Mouse (Mus musculus) Patski (cell line): ENCODE results near the gene Cox11. TPM values are rescaled to one million over a fixed set of nuclear protein-coding genes. Genes with fewer than 3 reads are reported as not detected.

ENCODE experiments used
- ATAC-seq: fragments of 100-300 bp; one replicate; pipeline ENCODE4 v1.8.0; 2021
- CTCF ChIA-PET: fragments of 350-600 bp; sonication (Branson Sonifier 250); formaldehyde crosslinking; loops from one replicate; lab custom pipeline; 2022; ENCODE audit warnings: inconsistent platforms; lab: Charles Lee
- POLR2A ChIA-PET: fragments of 350-600 bp; sonication (Branson Sonifier 250); formaldehyde crosslinking; loops from one replicate; lab custom pipeline; 2022; ENCODE audit warnings: antibody characterized with exemption, inconsistent platforms; lab: Charles Lee
- DNase-seq: peaks from one replicate; pipeline ENCODE4 v3.0.0-alpha.2; 2011; ENCODE audit warnings: low read depth, low spot score
- H3K27me3 ChIP-seq: fragments of 371-371 bp; one replicate; pipeline ENCODE4 v1.5.1; 2021
- CTCF ChIP-seq: fragments of 100-300 bp; IDR thresholded peaks from one replicate; pipeline ENCODE4 v1.5.1; 2021
- in situ Hi-C: fragments of 300-500 bp; cut with MboI; formaldehyde crosslinking; loops from 3 replicates; pipeline ENCODE4 v1.11.1; 2018; ENCODE audit warnings: low pct_unique_long_range_greater_than_20kb, mixed read lengths
- polyA plus RNA-seq: library from polyadenylated mRNA; unstranded; gene quantifications from one replicate; pipeline ENCODE4 v1.2.3, GENCODE M21; 2021

Gene Cox11
- polyA plus RNA-seq, 1 experiment from 2014 or later, result 22.4 TPM

DNA sequence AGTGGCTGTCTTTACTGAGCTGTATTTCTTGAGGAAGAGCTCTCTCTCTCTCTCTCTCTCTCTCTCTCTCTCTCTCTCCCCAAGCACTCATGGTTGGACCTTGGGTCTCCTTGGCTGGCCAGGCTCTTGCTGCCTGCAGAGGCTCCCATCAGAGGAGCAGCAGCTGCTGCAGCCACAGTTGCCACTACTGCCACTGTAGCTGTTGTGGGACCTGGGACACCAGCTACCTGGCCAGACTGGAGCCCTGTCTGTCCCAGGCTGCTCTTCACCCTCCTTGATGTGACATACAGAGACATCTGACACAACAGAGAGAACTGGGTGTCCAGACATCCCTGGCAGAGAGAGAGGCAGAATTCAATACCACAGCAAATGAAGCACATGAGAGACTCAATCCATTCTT lies 43.2 kb downstream of the Cox11 start:
- no peak for TF ChIP-seq CTCF
- ChIA-PET CTCF (no interaction called here), POLR2A (no interaction called here)
- H3K27me3 ChIP-seq, result no peaks in the 10 kb centered on the region
- in situ Hi-C loops, result no loop called here
- no peak for ATAC-seq
- no peak for DNase-seq

DNA sequence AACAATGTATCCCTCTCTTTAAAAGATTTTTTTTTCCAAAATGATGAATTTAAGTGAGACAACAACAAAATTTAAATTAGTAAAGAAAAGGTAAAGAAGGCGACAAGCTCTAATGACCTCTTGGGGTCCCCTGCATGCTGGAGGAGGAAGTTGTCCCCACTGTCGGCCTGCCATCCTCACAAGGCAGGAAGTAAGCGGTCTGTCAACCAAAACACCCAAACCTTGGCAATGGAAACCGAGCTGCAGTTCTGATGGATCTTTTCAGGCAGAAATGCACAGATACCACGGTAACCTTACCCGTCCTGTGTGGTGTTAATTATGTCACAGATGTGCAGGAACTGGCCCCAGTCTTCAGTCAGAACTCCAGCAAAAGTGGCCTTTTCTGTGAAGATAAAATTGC lies 46.8 kb downstream of the Cox11 start:
- ChIA-PET POLR2A (no interaction called here), CTCF (no interaction called here)
- in situ Hi-C loops, result no loop called here

DNA sequence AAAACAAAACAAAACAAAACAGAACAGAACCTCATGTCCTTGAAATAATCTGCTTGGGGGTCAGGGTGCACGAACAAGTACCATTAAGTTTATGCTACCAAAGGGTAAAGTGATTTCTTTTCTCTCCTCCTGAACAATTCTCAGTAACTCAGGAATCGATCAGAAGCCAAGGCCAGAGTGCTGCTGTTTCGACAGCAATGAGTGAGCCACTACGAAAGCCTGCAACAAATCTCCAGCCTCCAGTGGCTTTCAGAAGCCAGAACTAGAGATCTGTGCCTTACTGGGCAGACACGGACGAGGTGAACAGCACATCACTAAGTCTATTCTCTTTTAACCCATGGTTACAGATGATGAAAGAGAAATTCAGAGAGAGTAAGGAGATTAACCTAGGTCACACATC lies 47.2 kb downstream of the Cox11 start:
- POLR2A ChIA-PET, result no interaction called here
- in situ Hi-C loops, result no loop called here

More for the DNA sequence above, 46.8 kb downstream of the Cox11 start:
- no peaks in the 10 kb centered on the region for H3K27me3 ChIP-seq
- DNase-seq (no peak), ATAC-seq (no peak)
- TF ChIP-seq CTCF, result no peak

DNA sequence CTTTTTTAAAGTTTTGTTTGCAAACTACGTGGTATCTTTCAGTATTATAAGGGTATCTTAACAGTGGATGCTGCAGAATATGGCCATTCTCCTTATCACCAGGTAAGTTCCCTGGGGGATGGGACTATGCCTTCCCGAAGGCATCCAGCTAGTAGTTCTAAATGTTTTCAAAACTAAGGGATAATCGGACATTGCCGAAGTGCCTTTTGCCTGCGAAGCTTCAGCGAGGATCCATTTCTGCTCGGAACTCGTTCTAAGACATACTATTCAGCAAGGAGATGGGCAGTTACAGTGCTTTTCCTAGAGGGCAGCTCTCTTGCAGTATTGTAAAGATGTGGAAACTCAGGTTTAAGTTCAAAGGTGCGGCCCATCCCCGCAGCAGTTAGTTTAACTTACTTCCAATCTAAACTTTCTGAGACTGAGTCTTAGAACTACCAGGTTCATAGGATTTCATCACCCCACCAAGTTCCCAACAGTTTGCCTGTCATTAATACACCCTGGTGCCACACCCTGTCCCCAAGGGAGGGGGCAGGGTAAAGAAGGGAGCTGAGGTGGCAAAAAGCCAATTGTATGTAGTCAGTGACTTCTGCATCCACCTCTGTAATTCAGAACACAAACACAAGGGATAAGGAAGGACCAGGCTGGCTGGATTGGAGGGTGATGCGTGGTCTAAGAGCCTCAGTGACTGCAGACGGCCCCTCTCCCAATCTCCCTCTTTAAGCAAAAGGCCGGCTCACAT lies 48.5 kb downstream of the Cox11 start:
- peak; percentile 2 for ATAC-seq
- ChIA-PET POLR2A (no interaction called here), CTCF (interaction anchor here (2.0 kb wide), 1 partner anchor 11 kb away, joined by 8 read pairs; no protein-coding TSS in a partner anchor)
- TF ChIP-seq CTCF, result no peak
- H3K27me3 ChIP-seq, result no peaks in the 10 kb centered on the region
- no peak for DNase-seq
- in situ Hi-C loops, result no loop called here

More for the DNA sequence above, 47.2 kb downstream of the Cox11 start:
- TF ChIP-seq CTCF, result no peak
- no peak for ATAC-seq
- CTCF ChIA-PET, result no interaction called here
- no peaks in the 10 kb centered on the region for H3K27me3 ChIP-seq
- DNase-seq, result no peak

DNA sequence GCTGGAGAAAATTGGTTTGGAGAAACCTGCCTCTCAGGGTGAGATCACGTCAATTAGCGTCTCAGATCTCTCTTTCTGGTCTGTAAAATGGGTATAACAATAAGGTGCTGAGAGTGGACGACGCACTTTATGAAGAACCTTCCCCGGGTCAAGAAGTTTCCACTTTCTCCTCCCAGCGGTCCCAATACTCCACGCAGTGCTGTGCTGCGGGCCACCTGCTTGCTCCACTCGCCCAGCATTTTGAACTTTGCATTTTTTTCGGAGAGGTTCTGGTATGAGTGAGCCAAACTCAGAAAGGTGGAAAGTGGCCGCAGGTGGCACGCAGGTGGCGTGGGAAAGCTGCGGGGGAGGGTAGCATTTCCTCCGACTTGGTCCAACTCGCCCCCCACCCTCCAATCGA lies 49.1 kb downstream of the Cox11 start:
- peak; percentile 60 for ATAC-seq
- DNase-seq, result no peak
- in situ Hi-C loops, result no loop called here
- TF ChIP-seq CTCF, result no peak
- H3K27me3 ChIP-seq, result no peaks in the 10 kb centered on the region
- CTCF ChIA-PET, result interaction anchor here (1.3 to 2.0 kb wide), 2 partner anchors 9 to 10 kb away, joined by 4 to 8 read pairs; no protein-coding TSS in a partner anchor
- POLR2A ChIA-PET, result no interaction called here

DNA sequence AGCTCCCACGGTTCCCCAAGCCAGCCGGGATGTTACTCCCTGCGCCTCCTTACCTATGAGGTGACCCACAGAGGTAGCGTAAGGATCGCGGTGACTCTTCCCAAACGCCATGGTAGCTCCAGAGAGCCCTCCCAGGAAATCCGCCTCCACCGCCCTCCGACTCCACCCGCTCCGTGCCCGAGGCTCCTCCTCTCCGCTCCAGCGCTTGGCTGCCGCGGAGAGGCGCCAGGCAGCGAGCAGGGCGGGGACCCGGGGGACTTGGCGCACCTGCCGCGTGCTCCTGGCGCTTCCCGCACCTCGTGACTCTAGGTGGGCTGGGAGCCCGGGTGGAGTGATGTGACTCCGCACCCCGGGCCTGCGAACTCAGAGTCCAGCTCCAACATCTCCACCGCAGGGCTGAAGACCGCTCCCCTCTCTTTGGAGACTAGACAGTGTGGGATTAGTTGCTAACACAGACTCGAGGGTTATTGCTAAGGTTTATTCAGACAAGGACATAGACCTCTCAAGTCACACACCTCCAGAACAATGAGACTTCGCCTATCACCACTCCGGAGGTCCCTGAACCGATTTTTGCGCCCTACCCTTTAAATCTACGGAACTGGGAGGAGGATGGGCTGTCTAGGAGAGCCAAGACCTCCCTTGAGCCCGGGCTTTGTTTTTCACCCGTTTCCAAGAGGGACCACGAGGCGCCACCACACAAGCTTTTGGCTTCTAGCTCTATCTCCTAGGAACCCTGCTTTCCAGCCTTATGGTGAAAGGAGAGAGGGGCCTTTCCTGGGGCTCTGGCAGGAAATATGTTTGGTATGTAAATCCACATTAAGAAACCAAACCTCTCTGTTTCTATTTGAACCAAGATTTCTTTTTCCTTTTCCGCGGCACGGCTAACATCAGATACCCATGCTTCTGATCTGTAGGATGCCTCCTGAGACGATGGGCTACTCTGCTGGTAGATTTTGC lies 49.8 kb downstream of the Cox11 start, which contains the start of gene Tom1l1:
Gene Tom1l1 (minus strand): TSS at position 907 of the 957 bp plus-strand sequence.
- ATAC-seq (peak; percentile 100), DNase-seq (no peak)
- ChIA-PET CTCF (interaction anchor here (1.3 to 2.0 kb wide), 2 partner anchors 10 kb away, joined by 4 to 8 read pairs; no protein-coding TSS in a partner anchor), POLR2A (no interaction called here)
- in situ Hi-C loops, result no loop called here
- no peaks in the 10 kb centered on the region for H3K27me3 ChIP-seq
- TF ChIP-seq CTCF, result no peak

DNA sequence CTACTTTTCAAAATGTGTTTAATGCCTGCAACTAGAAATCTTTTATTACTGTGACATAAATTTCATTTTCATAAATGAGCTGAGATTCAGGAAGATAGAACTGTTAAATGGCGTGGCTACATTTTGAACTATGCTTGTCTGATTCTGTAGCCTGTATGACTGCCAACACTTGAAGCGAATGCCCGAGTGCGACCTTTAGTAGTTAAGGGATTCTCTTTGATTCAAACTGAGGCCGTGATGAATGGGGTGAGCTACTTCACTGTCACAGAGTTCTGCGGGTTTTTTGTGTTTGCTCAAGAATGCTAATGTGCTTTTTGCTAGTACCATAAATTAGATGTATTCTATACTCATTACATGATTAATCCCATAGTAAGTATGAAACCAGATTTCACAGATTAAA lies 52.4 kb downstream of the Cox11 start:
- POLR2A ChIA-PET, result interaction anchor here (0.7 kb wide), 1 partner anchor 244 kb away, joined by 4 read pairs; no protein-coding TSS in a partner anchor
- in situ Hi-C loops, result no loop called here
- TF ChIP-seq CTCF, result no peak
- no peak for DNase-seq
- no peak for ATAC-seq
- H3K27me3 ChIP-seq, result no peaks in the 10 kb centered on the region
- CTCF ChIA-PET, result no interaction called here

DNA sequence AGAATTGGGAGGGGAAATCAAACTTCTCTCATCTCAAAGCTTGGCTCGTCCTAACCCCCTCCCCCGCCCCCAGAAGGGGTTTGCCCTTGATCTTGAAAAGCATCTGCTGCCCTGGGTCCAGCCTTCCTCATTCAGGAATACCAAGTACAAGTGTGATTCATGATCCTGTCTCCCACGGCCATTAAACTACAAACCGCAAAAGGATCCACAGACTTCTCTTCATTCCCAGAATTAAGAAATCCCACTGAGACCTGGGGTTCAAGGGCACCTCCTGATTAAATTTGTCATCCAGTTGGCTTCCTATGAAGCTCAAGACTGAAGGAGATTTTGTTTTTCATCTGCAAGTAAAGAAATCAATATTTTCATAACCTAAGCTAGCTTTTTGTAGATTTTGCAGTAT lies 56.2 kb downstream of the Cox11 start:
- in situ Hi-C loops, result no loop called here
- no peak for ATAC-seq
- POLR2A ChIA-PET, result interaction anchor here (0.7 kb wide), 1 partner anchor 1123 kb away, joined by 3 read pairs; no protein-coding TSS in a partner anchor
- CTCF ChIA-PET, result interaction anchor here (1.4 kb wide), 1 partner anchor 19 kb away, joined by 5 read pairs; no protein-coding TSS in a partner anchor
- no peak for DNase-seq
- H3K27me3 ChIP-seq, result peaks cover 11% of the 10 kb centered on the region
- TF ChIP-seq CTCF, result no peak

Other genes with a start within 250 kb of the Cox11 start
- gene Hlf, start 247.3 kb upstream of the Cox11 start, polyA plus RNA-seq, result 0.22 TPM
- 21.3 TPM for gene Stxbp4, start 89 bp upstream of the Cox11 start, polyA plus RNA-seq
- gene Tom1l1, start 50.2 kb downstream of the Cox11 start, polyA plus RNA-seq, result 36.7 TPM